In the genomic region with DNA sequence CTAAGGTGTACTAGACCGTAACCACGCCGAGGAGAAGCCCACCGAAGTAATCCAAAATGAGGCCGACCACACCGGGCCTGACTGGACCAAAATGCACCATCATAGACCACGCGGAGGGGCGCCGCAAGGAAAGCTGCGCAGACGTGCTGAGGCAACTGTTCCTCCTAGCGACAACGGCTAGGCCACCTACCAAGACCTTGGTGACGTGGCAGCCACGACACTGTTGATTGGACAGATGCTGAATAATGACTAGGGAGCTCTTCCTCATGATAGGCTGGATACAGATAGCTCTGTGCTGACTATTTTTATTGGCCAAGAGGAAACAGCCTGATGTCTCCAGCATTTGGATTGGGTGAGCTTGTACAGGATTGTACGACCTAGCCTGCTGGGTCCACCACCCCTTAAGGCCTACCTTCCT, we compare ENCODE assay signal across 8 mouse cellular contexts.
DNase-seq lines count a peak whose midpoint lies in the region; ATAC-seq lines count a peak whose summit lies in the region.

No protein-coding gene starts in this region.

- ATAC-seq in inflammation-experienced regulatory T-cells, adult 6 months = peak; percentile 97
- peak; percentile 98 for ATAC-seq in megakaryocyte-erythroid progenitor cell, adult 5-6 weeks (replicated peaks; ENCODE audit: low FRiP score, low TSS enrichment, poor library complexity, severe bottlenecking)

- intact Hi-C loops in gastrocnemius, postnatal 14 days (cut with DNase I; ENCODE audit: low total_unique reads) = no loop called here
- intact Hi-C loops in left cerebral cortex, postnatal 10 days (cut with DNase I) = loop anchor here (5.0 kb wide), 1 partner anchor 166 kb away; a partner anchor contains a TSS

- DNase-seq in adrenal gland, adult (ENCODE audit: inconsistent age in 2 of 2, low spot score in 1 of 2) = peak; percentile 90 to 97
- DNase-seq in embryo, embryonic 10.5 days (ENCODE audit: low spot score) = peak; percentile 96
- DNase-seq in gastrocnemius, postnatal 14 days = peak; percentile 85
- peak; percentile 89 to 96 for DNase-seq in left cerebral cortex, postnatal 10 days (ENCODE audit: extremely low spot score in 1 of 2, low spot score in 2 of 2)
- peak; percentile 88 for DNase-seq in right cerebral cortex, postnatal 25 days
- peak; percentile 81 for DNase-seq in urinary bladder, postnatal 4 days (ENCODE audit: low spot score in 2 of 2)

Comparison
In these comparisons a context has a peak if more than half of its experiments do, and no peak if none do; other contexts are left out.
1. Peak in every context shown above with its lines: DNase-seq and ATAC-seq.